Mouse (Mus musculus): ENCODE results near the gene Kif22.

Gene Kif22

GRCm38 (mm10) chr7:127016971-127017949 lies 25.0 kb downstream of the Kif22 start, which contains the start of gene Pagr1a:
Pagr1a (minus strand) TSS chr7:127017352.
- DNase-seq: peak; percentile 99

GRCm38 (mm10) chr7:127016486-127016938 lies 25.8 kb downstream of the Kif22 start:
- no peak for DNase-seq

- DNase-seq: no peak
These were observed 26.0 kb downstream of the Kif22 start, which contains the start of gene Pagr1b for GRCm38 (mm10) chr7:127016481-127016485. Pagr1b (minus strand) TSS chr7:127016484.

GRCm38 (mm10) chr7:127016081-127016480 lies 26.2 kb downstream of the Kif22 start:
- peak; percentile 78 for DNase-seq

- no peak for DNase-seq
These were observed 27.3 kb downstream of the Kif22 start for GRCm38 (mm10) chr7:127014993-127015392.

GRCm38 (mm10) chr7:127014320-127014719 lies 28.0 kb downstream of the Kif22 start, which contains the start of gene Mvp:
Mvp (minus strand) TSS chr7:127014621.
- peak; percentile 84 for DNase-seq

GRCm38 (mm10) chr7:127013385-127013784 lies 28.9 kb downstream of the Kif22 start:
- DNase-seq: no peak

- no peak for DNase-seq
These were observed 29.4 kb downstream of the Kif22 start for GRCm38 (mm10) chr7:127012845-127013244.

GRCm38 (mm10) chr7:127012374-127012773 lies 29.9 kb downstream of the Kif22 start:
- DNase-seq: no peak

- no peak for DNase-seq
These were observed 30.6 kb downstream of the Kif22 start for GRCm38 (mm10) chr7:127011717-127012116.

- no peak for DNase-seq
These were observed 31.2 kb downstream of the Kif22 start for GRCm38 (mm10) chr7:127011051-127011450.

- DNase-seq: no peak
These were observed 32.8 kb downstream of the Kif22 start for GRCm38 (mm10) chr7:127009307-127010085.

GRCm38 (mm10) chr7:127008239-127009019 lies 33.8 kb downstream of the Kif22 start:
- DNase-seq: peak; percentile 75

- no peak for DNase-seq
These were observed 34.8 kb downstream of the Kif22 start for GRCm38 (mm10) chr7:127007313-127008024.

GRCm38 (mm10) chr7:127004122-127004875 lies 38.0 kb downstream of the Kif22 start:
- DNase-seq: no peak

GRCm38 (mm10) chr7:127003620-127004019 lies 38.7 kb downstream of the Kif22 start:
- DNase-seq: no peak

- no peak for DNase-seq
These were observed 42.7 kb downstream of the Kif22 start for GRCm38 (mm10) chr7:126999568-126999967.

- DNase-seq: no peak
These were observed 45.8 kb downstream of the Kif22 start for GRCm38 (mm10) chr7:126996449-126996848.

GRCm38 (mm10) chr7:126988816-126989215 lies 53.5 kb downstream of the Kif22 start:
- no peak for DNase-seq

GRCm38 (mm10) chr7:126986319-126986718 lies 56.0 kb downstream of the Kif22 start:
- peak; percentile 73 for DNase-seq

- no peak for DNase-seq
These were observed 57.4 kb downstream of the Kif22 start for GRCm38 (mm10) chr7:126984667-126985444.

Measured in kidney, postnatal 14 days (tissue).